Mouse (Mus musculus) neural tube, embryonic 12.5 days (tissue): ENCODE data around the gene Mxd4. TPM values are rescaled to one million over a fixed set of nuclear protein-coding genes. Genes with fewer than 3 reads are reported as not detected.

Experiments
- ATAC-seq: fragments of 200-750 bp; cut with Nextera tagmentation; 2 replicates; pipeline ENCODE4 v1.8.0; 2017; ENCODE audit warnings: low read depth, mild to moderate bottlenecking, moderate TSS enrichment, moderate library complexity; ENCODE audit not compliant: low FRiP score
- H3K27ac ChIP-seq: fragments of 300-500 bp; sonication (generic); 2 replicates; pipeline ENCODE4 v1.5.1; 2016
- H3K27me3 ChIP-seq: fragments of 300-500 bp; sonication (generic); replicated peaks from 2 replicates; pipeline ENCODE4 v1.6.1; 2016; ENCODE audit warnings: mild to moderate bottlenecking
- H3K36me3 ChIP-seq: fragments of 300-500 bp; sonication (generic); 2 replicates; pipeline ENCODE4 v1.6.1; 2016; ENCODE audit warnings: mild to moderate bottlenecking
- H3K4me1 ChIP-seq: fragments of 300-500 bp; sonication (generic); 2 replicates; pipeline ENCODE4 v1.6.1; 2016
- H3K4me2 ChIP-seq: fragments of 300-500 bp; sonication (generic); replicated peaks from 2 replicates; pipeline ENCODE4 v1.6.1; 2016; ENCODE audit warnings: mild to moderate bottlenecking
- H3K4me3 ChIP-seq: fragments of 300-500 bp; sonication (generic); 2 replicates; pipeline ENCODE4 v1.5.1; 2016
- H3K9ac ChIP-seq: fragments of 300-500 bp; sonication (generic); 2 replicates; pipeline ENCODE4 v1.6.1; 2016; ENCODE audit warnings: mild to moderate bottlenecking
- H3K9me3 ChIP-seq: fragments of 300-500 bp; sonication (generic); 2 replicates; pipeline ENCODE4 v1.6.1; 2016; ENCODE audit warnings: mild to moderate bottlenecking
- WGBS: fragments of 180-500 bp; shearing (Covaris S2); methylation state at CpG from one replicate; pipeline ENCODE4 v1.1.7; 2016; 5-methylcytosine and 5-hydroxymethylcytosine counted together
- polyA plus RNA-seq: library from polyadenylated mRNA; unstranded; fragments of >200 nt; fragmentation: Nextera tagmentation; extraction: Ambion mirVana; gene quantifications from 2 replicates; pipeline ENCODE4 v1.2.1, GENCODE M21; 2016

Mxd4 gene
- polyA plus RNA-seq, 1 experiment from 2014 or later, result 35.6 TPM

- Histone ChIP-seq H3K9me3 (no peaks in the 10 kb centered on the region), H3K27ac (no peak overlapping the region), H3K27me3 (no peaks in the 10 kb centered on the region), H3K4me3 (no peak overlapping the region), H3K36me3 (no peaks in the 10 kb centered on the region; the same call in 1 of the 2 replicates), H3K9ac (no peak overlapping the region), H3K4me1 (no peaks in the 10 kb centered on the region), H3K4me2 (no peak overlapping the region)
- no peak for ATAC-seq
- 84% methylated on average over 6 of the region's 6 CpGs for WGBS
Measured at GRCm38 (mm10) chr5:34194975-34195662, 7.6 kb upstream of the Mxd4 start.

DNA sequence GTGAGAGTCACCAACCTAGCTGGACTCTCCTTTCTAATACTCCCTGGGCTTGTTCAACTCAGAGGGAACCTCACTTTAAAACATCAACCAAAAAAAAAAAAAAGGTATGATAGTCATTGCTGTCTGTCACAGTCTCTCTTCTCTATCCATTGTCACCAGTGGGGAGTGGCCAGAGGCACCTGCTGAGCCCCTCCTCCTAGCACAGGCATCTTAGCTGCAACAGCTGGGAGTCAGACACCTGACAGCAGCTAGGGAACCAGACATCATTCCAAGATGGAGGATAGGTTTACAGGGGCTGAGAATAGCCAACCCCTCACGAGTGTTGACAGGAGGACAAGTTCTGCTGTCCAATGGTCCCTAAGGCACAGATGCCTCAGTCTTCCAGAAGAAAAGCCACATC is 6.9 kb upstream of the Mxd4 start:
- Histone ChIP-seq H3K27me3 (no peaks in the 10 kb centered on the region), H3K4me2 (no peak overlapping the region), H3K9ac (no peak overlapping the region), H3K27ac (no peak overlapping the region), H3K4me1 (no peaks in the 10 kb centered on the region), H3K9me3 (no peaks in the 10 kb centered on the region), H3K4me3 (no peak overlapping the region), H3K36me3 (no peaks in the 10 kb centered on the region; the same call in 1 of the 2 replicates)
- 67% methylated on average over 1 of the region's 1 CpGs for WGBS
- ATAC-seq, result no peak

DNA sequence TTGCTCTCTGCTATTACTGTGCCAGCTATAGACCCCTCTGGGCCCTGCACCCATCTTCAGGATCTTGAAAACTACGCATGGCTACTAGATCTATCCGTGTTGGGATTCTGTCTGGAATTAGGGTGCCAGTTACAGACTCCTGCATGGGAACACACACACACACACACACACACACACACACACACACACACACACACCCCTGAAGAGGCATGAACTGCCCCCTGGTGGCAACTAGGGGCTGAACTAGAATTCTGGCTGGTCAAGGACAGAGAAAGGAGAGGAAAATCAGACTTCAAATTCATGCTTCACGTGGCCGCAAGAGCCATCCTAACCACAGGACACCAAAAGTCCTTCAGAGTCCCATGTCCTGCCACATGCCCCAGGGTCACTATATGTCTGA is 4.3 kb upstream of the Mxd4 start:
- Histone ChIP-seq H3K9ac (no peak overlapping the region), H3K27me3 (no peaks in the 10 kb centered on the region), H3K4me3 (no peak overlapping the region), H3K4me2 (no peak overlapping the region), H3K36me3 (no peaks in the 10 kb centered on the region), H3K4me1 (0 out of 2 replicates have a peak, but pooled peaks cover 6% of the 10 kb centered on the region), H3K9me3 (no peaks in the 10 kb centered on the region), H3K27ac (no peak overlapping the region)
- WGBS, result 72% methylated on average over 4 of the region's 4 CpGs
- ATAC-seq, result no peak

DNA sequence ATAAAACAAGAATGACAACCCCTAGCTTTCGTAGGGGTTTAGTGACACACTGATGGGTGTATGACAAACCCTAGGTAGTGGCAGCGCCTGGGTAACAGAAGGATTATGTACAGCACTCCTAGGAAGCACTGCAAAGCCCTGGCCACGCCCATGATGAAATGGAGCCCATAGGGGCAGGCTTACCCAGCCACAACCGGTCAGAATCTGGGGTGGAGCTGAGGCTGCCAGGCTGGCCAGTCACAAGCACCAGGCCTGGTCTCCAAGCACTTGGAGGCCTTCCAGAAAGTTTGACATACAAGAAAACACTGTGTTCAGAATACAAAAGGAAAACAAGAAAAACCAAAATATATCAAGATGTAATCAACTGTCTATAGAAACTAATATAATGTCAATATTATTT is 3.5 kb upstream of the Mxd4 start:
- no peak for ATAC-seq
- no peak overlapping the region for H3K4me2 ChIP-seq
- WGBS, result 47% methylated on average over 4 of the region's 4 CpGs

GRCm38 (mm10) chr5:34189521-34189920 is 2.0 kb upstream of the Mxd4 start:
- 35% methylated on average over 1 of the region's 1 CpGs for WGBS
- Histone ChIP-seq H3K4me3 (no peak overlapping the region), H3K36me3 (no peaks in the 10 kb centered on the region), H3K9me3 (no peaks in the 10 kb centered on the region), H3K9ac (no peak overlapping the region), H3K27me3 (no peaks in the 10 kb centered on the region), H3K27ac (no peak overlapping the region), H3K4me2 (no peak overlapping the region), H3K4me1 (peaks cover 29% of the 10 kb centered on the region)
- no peak for ATAC-seq

More for the DNA sequence above, 3.5 kb upstream of the Mxd4 start:
- Histone ChIP-seq H3K9me3 (no peaks in the 10 kb centered on the region), H3K27me3 (no peaks in the 10 kb centered on the region), H3K4me3 (no peak overlapping the region), H3K36me3 (no peaks in the 10 kb centered on the region), H3K4me1 (peaks cover 14% of the 10 kb centered on the region), H3K9ac (no peak overlapping the region), H3K27ac (no peak overlapping the region)

GRCm38 (mm10) chr5:34188856-34189255 is 1.3 kb upstream of the Mxd4 start:
- Histone ChIP-seq H3K9me3 (no peaks in the 10 kb centered on the region), H3K4me3 (no peak overlapping the region), H3K4me2 (peak overlapping the region; percentile 87), H3K27me3 (no peaks in the 10 kb centered on the region), H3K4me1 (peaks cover 31% of the 10 kb centered on the region), H3K27ac (no peak overlapping the region), H3K36me3 (no peaks in the 10 kb centered on the region), H3K9ac (no peak overlapping the region)
- ATAC-seq, result no peak
- WGBS, result 70% methylated on average over 2 of the region's 2 CpGs

DNA sequence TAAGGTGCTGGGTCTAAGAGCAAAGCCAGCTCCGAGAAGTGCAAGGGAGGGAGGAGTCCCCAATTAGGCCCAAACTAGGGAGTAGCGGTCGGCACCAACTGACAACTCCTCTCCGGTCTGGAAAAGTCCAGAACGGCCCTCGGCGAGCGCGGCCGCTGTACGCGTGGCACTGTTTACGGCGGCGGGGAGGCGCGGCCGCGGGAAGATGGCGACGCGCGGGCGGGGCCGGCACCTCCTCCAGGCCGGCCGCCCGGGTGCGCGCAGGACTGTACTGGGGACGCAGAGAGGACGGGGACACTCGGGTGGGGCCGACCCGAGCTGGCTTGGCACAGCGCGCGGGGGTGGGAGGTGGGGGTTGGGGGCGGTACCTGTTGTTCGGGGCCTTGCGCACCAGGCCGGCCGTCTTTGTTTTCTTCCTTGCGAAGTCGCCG is 544 bp downstream of the Mxd4 start:
- Histone ChIP-seq H3K36me3 (peaks cover 11% of the 10 kb centered on the region), H3K4me3 (peak overlapping the region; percentile 94), H3K27me3 (no peaks in the 10 kb centered on the region), H3K27ac (peak overlapping the region; percentile 82), H3K4me2 (peak overlapping the region; percentile 87), H3K9me3 (no peaks in the 10 kb centered on the region), H3K4me1 (peaks cover 35% of the 10 kb centered on the region), H3K9ac (peak overlapping the region; percentile 82)
- WGBS, result under 1% methylated on average over 45 of the region's 46 CpGs
- peak; percentile 41 for ATAC-seq

- 74% methylated on average over 2 of the region's 2 CpGs for WGBS
- H3K27ac ChIP-seq, result no peak overlapping the region
- H3K4me3 ChIP-seq, result peak overlapping the region; percentile 94
Measured at GRCm38 (mm10) chr5:34186391-34186790, 1.1 kb downstream of the Mxd4 start.

GRCm38 (mm10) chr5:34185791-34186190 is 1.7 kb downstream of the Mxd4 start:
- Histone ChIP-seq H3K9ac (peak overlapping the region; percentile 82), H3K4me2 (peak overlapping the region; percentile 87), H3K9me3 (no peaks in the 10 kb centered on the region), H3K27ac (no peak overlapping the region), H3K4me1 (peaks cover 35% of the 10 kb centered on the region), H3K4me3 (peak overlapping the region; percentile 94), H3K27me3 (no peaks in the 10 kb centered on the region), H3K36me3 (peaks cover 14% of the 10 kb centered on the region)
- ATAC-seq, result no peak

More at GRCm38 (mm10) chr5:34186391-34186790, 1.1 kb downstream of the Mxd4 start:
- no peaks in the 10 kb centered on the region for H3K9me3 ChIP-seq
- ATAC-seq, result no peak
- H3K9ac ChIP-seq, result peak overlapping the region; percentile 82
- no peaks in the 10 kb centered on the region for H3K27me3 ChIP-seq
- H3K36me3 ChIP-seq, result peaks cover 14% of the 10 kb centered on the region
- H3K4me2 ChIP-seq, result peak overlapping the region; percentile 87
- H3K4me1 ChIP-seq, result peaks cover 35% of the 10 kb centered on the region

DNA sequence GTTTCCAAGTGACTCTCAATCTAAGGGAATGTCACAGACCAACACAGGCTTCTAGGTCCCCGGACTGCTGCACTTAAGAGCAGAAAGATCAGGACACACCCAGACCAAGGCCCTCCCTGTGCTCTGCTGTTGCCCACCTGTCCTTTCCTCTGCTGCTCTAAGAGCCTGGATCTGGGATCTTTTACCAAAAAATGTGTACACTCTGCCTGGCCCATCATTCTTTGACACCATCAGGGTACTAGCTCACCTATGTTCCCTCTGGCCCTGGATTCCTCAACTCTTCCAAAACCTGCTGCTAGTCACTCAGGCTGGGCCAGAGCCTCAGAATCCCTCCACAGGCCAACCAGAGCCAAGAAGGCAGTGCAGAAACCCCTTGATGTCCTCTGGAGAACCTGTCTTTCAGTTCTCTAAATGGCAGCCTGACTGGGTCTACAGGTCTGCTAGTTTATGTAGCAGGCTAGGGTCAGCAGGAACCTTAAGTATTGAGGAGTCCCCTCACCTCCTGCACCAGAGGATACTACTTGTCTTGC is 2.4 kb downstream of the Mxd4 start:
- no peak for ATAC-seq
- H3K36me3 ChIP-seq, result peaks cover 19% of the 10 kb centered on the region
- no peak overlapping the region for H3K4me3 ChIP-seq
- peak overlapping the region; percentile 87 for H3K4me2 ChIP-seq
- H3K27me3 ChIP-seq, result no peaks in the 10 kb centered on the region
- H3K4me1 ChIP-seq, result peaks cover 35% of the 10 kb centered on the region
- 97% methylated on average over 1 of the region's 1 CpGs for WGBS
- 0 out of 2 replicates have a peak overlapping the region, but pooled peaks have one; percentile 0 for H3K9ac ChIP-seq
- H3K27ac ChIP-seq, result no peak overlapping the region
- no peaks in the 10 kb centered on the region for H3K9me3 ChIP-seq

DNA sequence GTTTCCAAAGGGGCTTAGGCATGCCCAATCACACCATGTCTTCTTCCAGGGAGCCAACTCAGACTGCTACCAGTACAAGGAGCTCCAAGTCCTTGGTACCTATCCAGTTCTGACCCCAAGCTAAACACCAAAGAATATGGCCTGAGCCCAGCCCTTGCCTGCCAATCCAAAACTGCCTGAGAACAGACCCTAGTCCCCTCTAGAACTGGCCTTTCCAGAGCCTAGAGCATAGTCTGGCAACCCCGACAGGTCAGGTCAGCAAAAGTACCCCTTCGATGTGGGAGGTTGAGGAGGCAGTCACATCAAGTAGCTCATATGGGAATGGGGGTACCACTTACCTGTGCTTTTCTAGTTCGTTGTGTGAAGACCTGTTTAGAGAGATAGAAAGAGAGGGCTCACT is 3.5 kb downstream of the Mxd4 start:
- Histone ChIP-seq H3K4me1 (peaks cover 35% of the 10 kb centered on the region), H3K4me2 (peak overlapping the region; percentile 9; the same call in 1 of the 2 replicates), H3K4me3 (no peak overlapping the region), H3K9me3 (no peaks in the 10 kb centered on the region), H3K27me3 (no peaks in the 10 kb centered on the region), H3K9ac (no peak overlapping the region), H3K27ac (no peak overlapping the region), H3K36me3 (peaks cover 22% of the 10 kb centered on the region)
- no peak for ATAC-seq
- WGBS, result 91% methylated on average over 3 of the region's 3 CpGs

DNA sequence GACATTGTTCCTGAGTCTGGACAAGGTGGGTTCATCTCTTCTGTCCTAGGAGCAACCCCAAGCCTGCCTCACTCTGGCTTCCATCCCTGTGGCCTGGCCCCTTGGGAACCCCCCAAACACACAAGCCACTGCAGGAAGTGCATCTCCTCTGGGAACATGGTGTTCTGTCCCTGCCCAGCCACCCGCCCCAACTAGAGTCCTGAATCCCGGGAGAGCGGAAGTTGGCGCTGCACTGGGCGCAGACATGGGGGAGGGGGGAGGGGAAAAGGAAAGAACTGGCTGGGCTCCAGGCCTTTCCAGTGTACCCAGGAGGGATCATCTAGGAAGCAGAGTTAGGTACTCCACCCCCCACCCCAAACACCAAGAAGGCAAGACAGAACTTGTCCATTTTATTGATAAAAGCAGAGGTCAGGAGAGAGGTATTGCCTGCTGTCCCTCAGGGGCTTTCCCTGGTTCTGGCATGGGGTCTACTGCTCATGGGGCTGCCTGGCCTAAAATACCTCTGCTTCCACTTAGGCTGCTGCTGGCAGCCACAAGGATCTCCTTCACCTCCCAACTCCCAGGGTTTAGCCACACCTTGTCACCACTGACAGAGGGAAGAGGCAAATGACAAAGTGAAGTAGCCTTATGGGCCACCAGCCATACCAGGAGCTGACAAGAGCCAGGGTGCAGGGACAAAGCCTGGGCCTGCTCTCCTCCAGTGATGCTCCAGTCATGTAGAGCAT is 4.2 kb downstream of the Mxd4 start:
- Histone ChIP-seq H3K36me3 (peaks cover 28% of the 10 kb centered on the region), H3K4me3 (no peak overlapping the region), H3K27me3 (no peaks in the 10 kb centered on the region), H3K9ac (no peak overlapping the region), H3K27ac (no peak overlapping the region), H3K9me3 (no peaks in the 10 kb centered on the region), H3K4me2 (no peak overlapping the region), H3K4me1 (peaks cover 32% of the 10 kb centered on the region)
- WGBS, result 87% methylated on average over 5 of the region's 5 CpGs
- no peak for ATAC-seq
